Mouse (Mus musculus): ENCODE data around the gene Kctd14. TPM values are rescaled to one million over a fixed set of nuclear protein-coding genes. Genes with fewer than 3 reads are reported as not detected.
"Not testable (repeated sequence)": the region's sequence is repeated elsewhere in the genome, so short reads cannot be mapped to it uniquely, and the experiment has no call there.

The Kctd14 gene
- 4.8 and 5.3 TPM in 2 replicates for polyA plus RNA-seq (2015; fragmentation: Nextera tagmentation; extraction: Ambion mirVana)

GRCm38 (mm10) chr7:97451023-97451422 lies at the start of gene Kctd14:
TSS of gene Kctd14 (plus strand) at chr7:97451323.
- not testable (repeated sequence) for ATAC-seq; H3K27me3 ChIP-seq (replicated peaks; ENCODE audit: control insufficient read depth, insufficient read depth, low read length); H3K9me3 ChIP-seq (ENCODE audit: control insufficient read depth); H3K4me2 ChIP-seq (replicated peaks; ENCODE audit: low read depth); H3K4me1 ChIP-seq (replicated peaks; ENCODE audit: control insufficient read depth, insufficient read depth, low read length); H3K27ac ChIP-seq (ENCODE audit: low read depth, low read length); H3K36me3 ChIP-seq (ENCODE audit: control insufficient read depth, insufficient read depth); H3K9ac ChIP-seq (ENCODE audit: low read depth, low read length); H3K4me3 ChIP-seq (ENCODE audit: low read depth, low read length)
- WGBS, result 50% methylated on average over 2 of the region's 2 CpGs

- Histone ChIP-seq H3K9ac (ENCODE audit: low read depth, low read length) (no peak overlapping the region), H3K36me3 (ENCODE audit: control insufficient read depth, insufficient read depth) (peaks cover 27% of the 10 kb centered on the region), H3K27me3 (replicated peaks; ENCODE audit: control insufficient read depth, insufficient read depth, low read length) (no peaks in the 10 kb centered on the region), H3K9me3 (ENCODE audit: control insufficient read depth) (no peaks in the 10 kb centered on the region), H3K4me2 (replicated peaks; ENCODE audit: low read depth) (no peak overlapping the region), H3K4me3 (ENCODE audit: low read depth, low read length) (no peak overlapping the region), H3K27ac (ENCODE audit: low read depth, low read length) (no peak overlapping the region), H3K4me1 (replicated peaks; ENCODE audit: control insufficient read depth, insufficient read depth, low read length) (no peaks in the 10 kb centered on the region)
- no peak for ATAC-seq
- no peak for TF ChIP-seq CTCF (IDR thresholded peaks at IDR 0.05; ENCODE audit: low read depth)
- WGBS, result 75% methylated on average over 10 of the region's 10 CpGs
Observed at GRCm38 (mm10) chr7:97407145-97407544, 44.0 kb upstream of the Kctd14 start.

GRCm38 (mm10) chr7:97411106-97411505 lies 40.0 kb upstream of the Kctd14 start:
- 88% methylated on average over 2 of the region's 2 CpGs for WGBS
- TF ChIP-seq CTCF (IDR thresholded peaks at IDR 0.05; ENCODE audit: low read depth), result no peak
- ATAC-seq, result no peak
- H3K9ac ChIP-seq (ENCODE audit: low read depth, low read length), result no peak overlapping the region
- H3K4me2 ChIP-seq (replicated peaks; ENCODE audit: low read depth), result no peak overlapping the region
- H3K27ac ChIP-seq (ENCODE audit: low read depth, low read length), result no peak overlapping the region
- peaks cover 27% of the 10 kb centered on the region for H3K36me3 ChIP-seq (ENCODE audit: control insufficient read depth, insufficient read depth)
- H3K4me3 ChIP-seq (ENCODE audit: low read depth, low read length), result no peak overlapping the region
- no peaks in the 10 kb centered on the region for H3K27me3 ChIP-seq (replicated peaks; ENCODE audit: control insufficient read depth, insufficient read depth, low read length)
- H3K9me3 ChIP-seq (ENCODE audit: control insufficient read depth), result no peaks in the 10 kb centered on the region
- H3K4me1 ChIP-seq (replicated peaks; ENCODE audit: control insufficient read depth, insufficient read depth, low read length), result no peaks in the 10 kb centered on the region

GRCm38 (mm10) chr7:97411575-97411974 lies 39.5 kb upstream of the Kctd14 start:
- ATAC-seq, result no peak
- WGBS, result 83% methylated on average over 3 of the region's 3 CpGs
- Histone ChIP-seq H3K9me3 (ENCODE audit: control insufficient read depth) (no peaks in the 10 kb centered on the region), H3K27me3 (replicated peaks; ENCODE audit: control insufficient read depth, insufficient read depth, low read length) (no peaks in the 10 kb centered on the region), H3K4me2 (replicated peaks; ENCODE audit: low read depth) (no peak overlapping the region), H3K9ac (ENCODE audit: low read depth, low read length) (no peak overlapping the region), H3K4me3 (ENCODE audit: low read depth, low read length) (no peak overlapping the region), H3K27ac (ENCODE audit: low read depth, low read length) (no peak overlapping the region), H3K4me1 (replicated peaks; ENCODE audit: control insufficient read depth, insufficient read depth, low read length) (no peaks in the 10 kb centered on the region), H3K36me3 (ENCODE audit: control insufficient read depth, insufficient read depth) (peaks cover 27% of the 10 kb centered on the region)
- TF ChIP-seq CTCF (IDR thresholded peaks at IDR 0.05; ENCODE audit: low read depth), result peak; percentile 59

GRCm38 (mm10) chr7:97413981-97414380 lies 37.1 kb upstream of the Kctd14 start:
- no peak for TF ChIP-seq CTCF (IDR thresholded peaks at IDR 0.05; ENCODE audit: low read depth)
- Histone ChIP-seq H3K27ac (ENCODE audit: low read depth, low read length) (no peak overlapping the region), H3K4me2 (replicated peaks; ENCODE audit: low read depth) (no peak overlapping the region), H3K27me3 (replicated peaks; ENCODE audit: control insufficient read depth, insufficient read depth, low read length) (no peaks in the 10 kb centered on the region), H3K9me3 (ENCODE audit: control insufficient read depth) (no peaks in the 10 kb centered on the region), H3K4me3 (ENCODE audit: low read depth, low read length) (no peak overlapping the region), H3K9ac (ENCODE audit: low read depth, low read length) (no peak overlapping the region), H3K36me3 (ENCODE audit: control insufficient read depth, insufficient read depth) (peaks cover 14% of the 10 kb centered on the region), H3K4me1 (replicated peaks; ENCODE audit: control insufficient read depth, insufficient read depth, low read length) (no peaks in the 10 kb centered on the region)
- no peak for ATAC-seq
- WGBS, result 83% methylated on average over 1 of the region's 1 CpGs

- TF ChIP-seq CTCF (IDR thresholded peaks at IDR 0.05; ENCODE audit: low read depth), result no peak
- peaks cover 11% of the 10 kb centered on the region for H3K36me3 ChIP-seq (ENCODE audit: control insufficient read depth, insufficient read depth)
- ATAC-seq, result no peak
- H3K4me2 ChIP-seq (replicated peaks; ENCODE audit: low read depth), result no peak overlapping the region
- 83% methylated on average over 1 of the region's 1 CpGs for WGBS
- no peak overlapping the region for H3K4me3 ChIP-seq (ENCODE audit: low read depth, low read length)
- H3K9me3 ChIP-seq (ENCODE audit: control insufficient read depth), result no peaks in the 10 kb centered on the region
- H3K27ac ChIP-seq (ENCODE audit: low read depth, low read length), result no peak overlapping the region
- no peaks in the 10 kb centered on the region for H3K27me3 ChIP-seq (replicated peaks; ENCODE audit: control insufficient read depth, insufficient read depth, low read length)
- no peak overlapping the region for H3K9ac ChIP-seq (ENCODE audit: low read depth, low read length)
- H3K4me1 ChIP-seq (replicated peaks; ENCODE audit: control insufficient read depth, insufficient read depth, low read length), result no peaks in the 10 kb centered on the region
Observed at GRCm38 (mm10) chr7:97414426-97414825, 36.7 kb upstream of the Kctd14 start.
